Mouse (Mus musculus): ENCODE results near the gene Gm45015.
A peak's percentile ranks its signal among the peaks of the same experiment; 100 is the strongest.
"Not testable (repeated sequence)": the region's sequence is repeated elsewhere in the genome, so short reads cannot be mapped to it uniquely, and the experiment has no call there.

Gene Gm45015

GRCm38 (mm10) chrX:73336740-73337139, at the start of gene Gm45015:
Gene Gm45015 (minus strand): TSS chrX:73336840.
- DNase-seq (ENCODE audit: low spot score in 2 of 2), result no peak

- no peak for DNase-seq (ENCODE audit: low spot score in 2 of 2)
Measured at GRCm38 (mm10) chrX:73384924-73385323, 48.3 kb upstream of the Gm45015 start.

- no peak for DNase-seq (ENCODE audit: low spot score in 2 of 2)
Measured at GRCm38 (mm10) chrX:73384419-73384818, 47.8 kb upstream of the Gm45015 start.

- DNase-seq (ENCODE audit: low spot score in 2 of 2), result no peak
Measured at GRCm38 (mm10) chrX:73363291-73363690, 26.7 kb upstream of the Gm45015 start.

DNA sequence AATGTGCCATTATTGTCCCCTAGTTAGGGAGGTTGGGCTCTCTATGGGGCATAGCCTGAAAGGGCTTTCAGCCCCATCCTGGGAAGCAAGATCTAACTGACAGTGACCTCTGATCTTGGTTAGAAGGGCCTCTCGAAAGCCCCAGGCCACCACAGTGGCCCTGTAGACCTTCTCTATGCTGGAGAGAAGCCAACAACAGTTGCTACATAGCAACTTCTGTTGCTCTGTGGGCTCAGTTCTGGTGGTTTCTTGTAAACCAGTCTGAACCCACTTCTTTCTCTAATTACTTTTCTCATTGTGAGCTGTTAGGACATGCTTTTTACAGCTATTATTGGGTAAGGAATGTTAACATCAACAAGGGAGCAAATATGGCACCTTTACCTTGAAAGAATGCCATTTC, 20.1 kb upstream of the Gm45015 start:
- DNase-seq (ENCODE audit: low spot score in 2 of 2), result no peak

DNA sequence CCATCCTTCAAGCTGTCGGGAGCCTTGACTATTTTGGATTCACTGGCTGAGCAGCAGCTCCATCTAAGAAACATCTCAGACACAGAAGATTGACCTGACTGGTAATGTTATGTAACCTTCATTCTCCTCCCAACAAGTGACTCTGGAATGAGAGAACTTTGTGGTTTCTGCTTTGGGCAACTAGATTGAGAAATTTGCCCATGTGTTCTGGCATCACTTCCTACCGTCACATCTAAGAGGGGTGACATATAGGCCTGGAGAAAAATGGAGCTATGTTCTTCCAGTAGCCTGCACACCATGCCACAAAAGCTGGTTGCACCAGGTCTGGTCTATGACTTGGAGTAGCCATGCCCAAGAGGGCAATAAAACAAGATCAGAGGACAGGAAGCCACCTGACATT, 19.5 kb upstream of the Gm45015 start:
- DNase-seq (ENCODE audit: low spot score in 2 of 2), result no peak

DNA sequence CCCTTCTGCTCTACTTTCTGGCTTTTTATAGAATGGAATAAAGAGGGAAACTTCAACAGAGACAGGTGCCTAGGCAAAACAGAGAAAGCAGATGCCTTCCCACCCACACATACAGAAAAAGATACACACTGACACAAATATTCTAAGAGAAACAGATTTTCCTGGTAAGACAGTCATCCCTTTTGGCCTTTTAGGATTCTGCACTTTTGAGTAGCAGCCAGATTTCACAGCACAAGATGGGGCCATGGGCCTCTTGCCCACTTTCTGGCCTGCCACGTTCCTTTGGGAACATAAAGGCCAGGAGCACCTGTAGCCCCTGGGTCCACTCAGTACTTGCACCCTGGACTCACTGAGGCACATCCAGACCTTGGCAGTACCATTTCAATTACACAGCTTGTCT, 7.7 kb upstream of the Gm45015 start:
- DNase-seq (ENCODE audit: low spot score in 2 of 2), result no peak

DNA sequence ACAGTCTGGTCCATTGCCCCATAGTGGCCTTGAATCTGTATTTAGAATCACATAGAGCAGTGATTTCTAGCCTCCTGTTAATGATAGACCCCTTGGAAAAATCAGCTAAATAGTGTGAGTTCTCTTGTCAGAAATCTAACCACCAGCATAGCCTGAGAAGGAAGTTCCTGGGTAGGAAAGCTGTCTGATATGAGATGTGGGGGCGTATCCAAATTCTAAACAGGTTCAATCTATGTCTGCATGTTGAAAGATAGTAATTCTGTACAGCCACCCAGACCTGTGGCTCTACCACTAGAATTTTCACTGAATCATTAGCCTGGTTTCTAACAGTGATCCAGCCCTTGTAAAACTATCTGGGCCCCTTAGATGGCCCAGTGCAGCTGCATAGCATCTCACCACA, 7.2 kb upstream of the Gm45015 start:
- DNase-seq (ENCODE audit: low spot score in 2 of 2), result no peak

- DNase-seq (ENCODE audit: low spot score in 2 of 2), result no peak
Measured at GRCm38 (mm10) chrX:73342941-73343735, 6.5 kb upstream of the Gm45015 start.

- peak; percentile 29 to 60 for DNase-seq (ENCODE audit: low spot score in 2 of 2)
Measured at GRCm38 (mm10) chrX:73342483-73342895, 5.8 kb upstream of the Gm45015 start, which contains the start of gene Zfp275. Gene Zfp275 (plus strand): TSS chrX:73342621.

GRCm38 (mm10) chrX:73342068-73342467, 5.4 kb upstream of the Gm45015 start:
- no peak for DNase-seq (ENCODE audit: low spot score in 2 of 2)

- no peak for DNase-seq (ENCODE audit: low spot score in 2 of 2)
Measured at GRCm38 (mm10) chrX:73341473-73341872, 4.8 kb upstream of the Gm45015 start.

DNA sequence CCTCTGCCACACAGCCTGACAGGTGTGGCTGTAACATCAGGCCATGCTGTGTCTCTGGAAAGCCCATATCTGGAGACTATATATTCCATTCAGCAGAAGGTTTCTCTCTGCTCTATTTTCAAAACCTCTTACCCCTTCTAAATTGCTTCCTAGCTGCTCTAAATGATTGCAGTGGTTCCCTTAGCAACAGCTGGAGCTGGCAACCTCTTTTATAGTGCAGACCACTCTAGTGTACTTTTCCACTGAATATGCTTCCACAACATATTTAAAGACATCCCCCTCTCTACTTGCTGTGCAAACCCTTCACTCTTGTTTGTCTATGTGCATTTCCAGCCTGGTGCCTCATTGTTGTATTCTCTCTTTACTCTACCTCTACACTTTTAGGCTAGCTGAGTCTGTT, 3.1 kb downstream of the Gm45015 start:
- no peak for DNase-seq (ENCODE audit: low spot score in 2 of 2)

DNA sequence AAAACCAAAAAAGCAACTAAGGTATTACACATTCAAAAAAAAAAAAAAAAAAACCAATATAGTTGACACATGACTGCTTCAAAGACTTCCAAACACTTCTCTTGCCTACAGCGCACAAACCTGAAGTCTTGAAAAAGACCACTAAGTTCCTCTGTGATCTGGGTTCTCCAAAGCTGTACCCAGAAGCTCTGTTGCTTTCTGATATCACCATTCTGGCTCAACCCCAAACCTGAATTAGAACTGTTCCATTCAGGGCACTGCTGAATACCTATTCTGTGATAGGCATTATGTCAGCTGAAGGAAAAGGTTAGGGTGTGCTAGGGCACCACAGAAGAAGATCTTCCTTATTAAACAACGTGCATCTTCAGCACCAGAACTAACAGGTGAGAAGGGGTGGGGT, 9.4 kb downstream of the Gm45015 start:
- no peak for DNase-seq (ENCODE audit: low spot score in 2 of 2)

GRCm38 (mm10) chrX:73321029-73321428, 15.6 kb downstream of the Gm45015 start:
- DNase-seq (ENCODE audit: low spot score in 2 of 2), result no peak

- DNase-seq (ENCODE audit: low spot score in 2 of 2), result no peak
Measured at GRCm38 (mm10) chrX:73312522-73312921, 24.1 kb downstream of the Gm45015 start.

DNA sequence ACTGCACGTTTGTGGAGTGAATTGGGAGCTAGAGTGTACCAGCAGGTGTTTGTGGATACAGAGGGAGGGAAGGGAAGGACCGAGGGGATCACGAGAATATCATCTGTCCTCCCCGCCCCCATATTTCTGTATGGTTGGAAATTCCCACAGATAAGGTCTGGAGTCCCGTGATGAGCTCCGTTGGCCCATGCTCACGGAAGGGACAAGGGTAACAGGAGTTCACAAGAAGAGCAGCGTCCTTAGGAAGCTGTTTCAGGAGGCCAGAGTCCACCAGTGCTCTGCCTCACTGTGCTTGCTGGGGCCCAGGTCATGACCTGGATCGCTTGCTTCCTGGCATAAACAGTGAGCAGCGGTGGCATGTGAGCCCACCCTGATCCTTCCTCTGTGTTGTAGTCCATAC, 40.9 kb downstream of the Gm45015 start:
- not testable (repeated sequence) for DNase-seq (ENCODE audit: low spot score in 2 of 2)

DNA sequence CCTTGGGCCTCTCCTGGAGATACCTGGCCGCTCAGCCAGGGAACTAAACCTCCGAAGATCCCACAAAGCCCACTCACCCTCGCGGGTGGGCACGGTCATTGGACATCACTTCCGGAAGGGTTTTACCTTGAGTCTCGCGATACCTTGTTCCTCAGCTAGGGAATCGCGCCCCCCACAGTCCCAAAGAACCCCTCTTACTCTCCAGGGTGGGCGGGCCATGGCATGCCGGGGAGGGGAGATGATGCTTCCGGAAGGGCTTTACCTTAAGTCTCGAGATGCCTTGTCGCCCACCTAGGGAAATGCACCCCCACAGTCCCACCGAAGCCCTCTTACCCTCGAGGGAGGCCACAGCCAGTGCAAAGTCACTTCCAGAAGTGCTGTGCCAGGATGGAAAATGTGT, 43.8 kb downstream of the Gm45015 start, which contains the start of the genes Xlr5a and Xlr5c:
Gene Xlr5a, minus strand, starts transcription at position 101 of the 400 bp plus-strand sequence.
Gene Xlr5c, minus strand, starts transcription at position 101 of the 400 bp plus-strand sequence.
- DNase-seq (ENCODE audit: low spot score in 2 of 2), result not testable (repeated sequence)
